Mouse (Mus musculus) bone marrow macrophage, adult 2 months (primary cell): Measurements from ENCODE around the gene Ap1s1.

Experiments
- CTCF ChIP-seq: IDR thresholded peaks from 2 replicates; pipeline ENCODE4 v1.5.1; 2012; ENCODE audit warnings: low read depth, mild to moderate bottlenecking, low read length, moderate library complexity
- POLR2A ChIP-seq: IDR thresholded peaks from 2 replicates; pipeline ENCODE4 v1.6.1; 2012; ENCODE audit warnings: mild to moderate bottlenecking, low read depth, low read length, borderline replicate concordance

DNA sequence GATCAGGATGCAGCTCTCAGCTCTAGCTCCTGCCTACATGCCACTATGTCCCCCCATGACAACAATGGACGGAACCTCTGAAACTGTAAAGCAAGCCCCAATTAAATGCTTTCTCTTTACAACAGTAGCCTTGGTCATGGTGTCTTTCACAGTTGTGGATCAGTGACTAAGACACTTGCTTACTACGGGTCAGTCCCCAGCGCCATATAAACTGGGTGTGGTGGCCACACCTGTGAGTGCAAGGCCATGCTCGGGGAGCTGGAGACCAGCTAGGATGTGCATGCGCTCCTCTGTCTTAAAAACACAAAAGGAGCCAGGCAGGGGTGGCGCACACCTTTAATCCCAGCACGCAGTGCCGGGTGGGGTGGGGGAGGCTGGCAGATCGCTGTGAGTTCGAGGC lies 6.5 kb downstream of the Ap1s1 start:
- no peak for TF ChIP-seq CTCF
- TF ChIP-seq POLR2A: no peak
